Mouse (Mus musculus) lung, postnatal 14 days (tissue): ENCODE measurements around the gene Gm15056.

Source experiments
- DNase-seq: peaks from one replicate; pipeline ENCODE4 v3.0.0; 2021

The Gm15056 gene

DNA sequence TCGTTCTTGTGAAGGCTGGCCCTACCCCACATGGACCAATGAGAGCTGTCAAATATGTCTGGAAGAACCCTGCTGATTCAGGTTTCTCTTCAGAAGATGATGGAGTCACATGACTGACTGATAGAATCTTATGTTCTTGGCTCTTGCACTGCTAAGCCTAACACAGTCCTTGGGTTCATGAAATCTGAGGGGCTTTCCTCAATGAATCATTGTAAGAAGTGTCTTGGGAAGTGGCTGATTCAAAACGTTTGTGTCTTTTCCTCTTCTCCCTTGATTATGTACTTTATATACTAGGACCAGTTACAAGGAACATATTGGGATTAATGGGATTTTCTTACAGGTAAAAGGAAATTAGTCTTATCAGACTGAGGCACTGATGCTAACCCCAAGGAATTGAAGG lies at the start of gene Gm15056:
Gene Gm15056 (minus strand): TSS at position 101 of the 400 bp plus-strand sequence.
- DNase-seq: no peak

- DNase-seq: no peak
Measured at GRCm38 (mm10) chr8:20944610-20945009, 42.2 kb upstream of the Gm15056 start, which contains the start of gene AY761185. Gene AY761185, minus strand, starts transcription at chr8:20944710.

GRCm38 (mm10) chr8:20921971-20922370 lies 19.5 kb upstream of the Gm15056 start, which contains the start of gene Gm6040:
Gene Gm6040, minus strand, starts transcription at chr8:20922071.
- no peak for DNase-seq

- no peak for DNase-seq
Measured at GRCm38 (mm10) chr8:20912288-20912687, 9.9 kb upstream of the Gm15056 start.

GRCm38 (mm10) chr8:20908256-20908655 lies 5.8 kb upstream of the Gm15056 start:
- no peak for DNase-seq

DNA sequence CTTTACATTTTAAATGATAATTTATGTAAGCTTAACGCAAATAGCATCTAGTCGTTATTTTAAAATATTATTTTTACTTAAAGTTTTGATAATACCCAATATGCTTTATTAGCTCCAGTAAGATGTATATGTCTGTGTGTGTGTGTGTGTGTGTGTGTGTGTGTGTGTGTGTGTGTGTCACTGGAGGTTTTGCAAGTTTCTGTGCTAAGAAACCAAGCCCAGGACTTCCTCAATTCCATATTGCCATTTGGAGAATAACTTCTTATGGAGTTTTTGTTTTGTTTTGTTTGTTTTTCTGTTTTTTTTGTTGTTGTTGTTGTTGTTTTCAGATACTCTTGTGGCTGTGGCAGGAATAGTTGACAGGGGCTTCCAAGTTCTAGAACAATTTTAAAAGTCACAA lies 4.7 kb upstream of the Gm15056 start:
- no peak for DNase-seq

DNA sequence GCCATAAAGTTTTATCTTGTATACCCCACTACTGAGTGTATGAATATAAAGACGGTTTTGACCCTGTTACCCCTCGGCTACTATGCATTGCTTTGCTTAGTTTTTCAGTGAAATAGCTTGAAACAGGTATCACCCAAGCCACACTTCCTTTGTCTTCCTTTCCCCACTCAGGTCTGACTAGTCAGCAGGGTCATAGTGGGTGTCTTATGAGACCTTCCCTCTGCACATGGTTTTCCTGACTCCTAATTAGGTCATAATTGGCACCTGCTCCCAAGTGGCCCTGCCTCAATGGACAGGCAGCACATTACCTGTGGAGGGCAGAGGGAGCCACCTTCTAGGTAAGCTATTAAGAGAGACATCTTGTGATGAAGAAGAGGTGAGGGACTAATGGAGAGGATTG lies 10.1 kb downstream of the Gm15056 start, which contains the start of gene Defb33:
Gene Defb33 (plus strand): TSS at position 301 of the 400 bp plus-strand sequence.
- DNase-seq: no peak

GRCm38 (mm10) chr8:20874608-20875007 lies 27.8 kb downstream of the Gm15056 start:
- no peak for DNase-seq
